Mouse (Mus musculus) frontal cortex, postnatal 25 days (tissue): ENCODE results near the gene Bloc1s3.
"Not testable (repeated sequence)": the region's sequence is repeated elsewhere in the genome, so short reads cannot be mapped to it uniquely, and the experiment has no call there.

Experiments used
- DNase-seq, 2 experiments: peaks; one replicate each; pipeline ENCODE4 v3.0.0; 2022; ENCODE audit warnings: low spot score in 2 of 2

Bloc1s3 gene

DNA sequence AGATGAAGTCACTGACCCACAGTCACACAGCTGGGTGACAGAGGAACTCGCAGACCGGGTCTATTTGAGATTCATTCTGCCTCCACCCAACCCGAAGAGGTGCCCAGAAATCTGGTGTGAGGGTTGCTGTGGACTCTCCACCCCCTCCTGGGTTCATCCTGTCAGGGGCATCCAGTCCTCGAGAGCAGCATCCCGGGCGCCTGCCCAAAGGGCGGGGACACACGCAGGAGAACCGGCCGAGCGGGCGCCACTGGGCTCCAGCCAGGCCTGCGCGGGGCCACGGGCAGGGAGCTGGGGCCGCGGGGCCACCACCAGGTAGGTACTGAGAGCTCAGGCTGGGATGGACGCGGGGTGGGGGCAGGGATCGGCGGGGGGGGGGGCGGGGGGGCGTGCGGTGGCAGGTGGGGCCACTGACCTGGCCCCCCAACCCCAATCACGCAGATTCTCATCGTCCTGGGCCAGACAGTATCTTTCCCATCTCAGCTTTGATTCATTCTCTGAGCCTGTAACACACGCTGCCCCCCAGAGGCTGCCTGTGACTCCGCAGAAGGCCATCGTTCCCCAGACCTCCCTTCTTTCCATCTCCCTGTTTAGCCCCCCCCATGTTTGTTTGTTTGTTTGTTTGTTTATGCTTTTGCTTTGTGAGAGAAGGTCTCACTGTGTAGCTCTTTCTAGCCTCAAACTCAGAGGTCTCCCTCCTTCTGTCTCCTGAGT is 9.6 kb upstream of the Bloc1s3 start, which contains the start of gene Nkpd1:
Gene Nkpd1 (plus strand): TSS at position 187 of the 714 bp plus-strand sequence.
- no peak for DNase-seq

DNA sequence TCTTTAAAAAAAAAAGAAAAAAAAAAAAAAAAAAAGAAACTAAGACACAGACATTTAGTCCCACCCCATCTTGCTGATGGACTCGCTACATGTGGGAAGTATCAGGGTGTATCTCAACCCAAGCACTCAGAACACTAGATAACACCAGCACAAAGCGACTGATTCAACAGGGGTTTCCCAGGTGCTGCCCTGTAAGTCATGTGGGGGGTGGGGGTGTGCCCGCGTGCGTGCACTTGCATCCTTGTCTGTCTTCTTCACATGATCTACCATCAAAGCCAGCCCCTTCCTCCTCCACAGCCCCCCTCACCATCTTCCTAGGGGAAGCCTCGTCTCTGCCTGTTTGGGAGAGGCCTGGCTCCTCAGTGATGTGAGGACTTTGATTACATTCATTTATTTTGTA is 4.2 kb upstream of the Bloc1s3 start:
- no peak for DNase-seq

DNA sequence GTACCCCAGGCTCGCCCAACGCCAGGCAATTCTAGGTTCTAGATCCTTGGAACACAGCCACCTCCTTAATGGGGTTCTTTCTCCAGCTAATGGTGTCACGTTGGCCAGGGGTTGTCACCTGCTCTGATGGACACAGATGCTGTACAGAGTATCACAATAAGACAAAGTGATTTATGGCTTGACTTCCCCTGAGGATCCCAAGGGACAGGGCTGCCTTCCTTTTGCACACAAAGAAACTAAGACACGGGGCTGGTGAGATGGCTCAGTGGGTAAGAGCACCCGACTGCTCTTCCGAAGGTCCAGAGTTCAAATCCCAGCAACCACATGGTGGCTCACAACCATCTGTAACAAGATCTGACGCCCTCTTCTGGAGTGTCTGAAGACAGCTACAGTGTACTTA is 3.8 kb upstream of the Bloc1s3 start:
- not testable (repeated sequence) for DNase-seq

DNA sequence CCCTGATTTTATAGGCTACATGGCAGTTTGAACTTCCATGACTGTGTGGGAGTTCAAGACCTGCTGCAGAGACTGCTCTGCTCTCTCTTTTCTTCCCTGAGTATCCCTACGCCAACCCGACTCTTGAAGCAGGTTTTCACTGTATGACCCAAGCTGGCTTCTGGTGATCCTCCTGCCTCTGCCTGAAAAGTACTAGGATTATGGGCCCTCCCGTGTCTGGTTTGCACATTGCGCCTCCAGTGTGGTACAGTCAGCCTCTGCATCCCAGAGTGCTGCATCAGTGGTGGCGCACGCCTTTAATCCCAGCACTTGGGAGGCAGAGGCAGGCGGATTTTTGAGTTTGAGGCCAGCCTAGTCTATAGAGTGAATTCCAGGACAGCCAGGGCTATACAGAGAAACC is 1.6 kb upstream of the Bloc1s3 start:
- no peak for DNase-seq

DNA sequence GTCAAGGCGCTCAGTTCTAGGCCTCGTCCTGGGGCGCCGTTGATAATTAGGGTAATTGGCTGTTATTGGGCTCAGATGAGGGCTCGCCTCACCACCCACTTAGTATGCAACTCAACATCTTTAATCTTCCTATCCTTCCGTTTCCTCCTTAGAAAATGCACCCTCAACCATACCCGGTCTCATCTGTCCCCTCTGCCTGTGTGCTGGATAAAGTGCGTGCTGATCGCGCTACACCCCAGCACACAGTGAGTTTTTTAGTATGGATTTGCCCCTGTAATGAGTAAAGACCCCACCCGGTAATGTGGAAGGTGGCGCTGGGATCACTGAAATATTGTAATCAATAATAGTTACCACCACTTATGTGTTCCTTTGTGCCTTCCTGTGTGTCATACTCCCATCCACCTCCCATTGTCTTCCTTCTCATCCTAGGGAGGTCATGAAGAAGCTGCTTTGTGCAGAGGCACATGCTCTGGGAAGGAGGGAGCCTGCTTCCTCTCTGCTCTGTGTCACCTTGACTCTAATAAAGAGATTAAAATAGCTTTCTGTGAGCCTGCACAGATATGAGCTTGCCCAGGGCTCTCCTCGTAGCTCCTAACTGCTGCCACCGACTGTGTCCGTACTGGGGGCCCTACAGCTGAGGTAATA is 879 bp upstream of the Bloc1s3 start:
- DNase-seq, result no peak

DNA sequence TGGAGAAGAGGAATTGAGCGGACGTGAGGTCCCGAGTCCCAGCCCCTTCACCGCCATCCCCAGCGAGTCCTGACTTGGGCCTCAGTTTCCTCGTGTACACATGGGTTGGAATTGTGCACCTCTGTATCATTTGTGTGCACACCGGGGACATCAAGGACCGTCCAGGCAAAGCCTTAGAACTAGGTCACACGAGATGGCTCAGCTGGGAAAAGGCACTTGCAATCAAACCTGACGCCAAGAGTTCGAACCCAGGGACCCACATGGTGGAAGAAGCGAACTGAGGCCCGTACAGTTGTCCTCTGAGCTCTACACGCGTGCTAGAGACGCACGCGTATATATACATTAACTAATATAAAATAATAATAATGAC is 570 bp downstream of the Bloc1s3 start:
- DNase-seq, result no peak

DNA sequence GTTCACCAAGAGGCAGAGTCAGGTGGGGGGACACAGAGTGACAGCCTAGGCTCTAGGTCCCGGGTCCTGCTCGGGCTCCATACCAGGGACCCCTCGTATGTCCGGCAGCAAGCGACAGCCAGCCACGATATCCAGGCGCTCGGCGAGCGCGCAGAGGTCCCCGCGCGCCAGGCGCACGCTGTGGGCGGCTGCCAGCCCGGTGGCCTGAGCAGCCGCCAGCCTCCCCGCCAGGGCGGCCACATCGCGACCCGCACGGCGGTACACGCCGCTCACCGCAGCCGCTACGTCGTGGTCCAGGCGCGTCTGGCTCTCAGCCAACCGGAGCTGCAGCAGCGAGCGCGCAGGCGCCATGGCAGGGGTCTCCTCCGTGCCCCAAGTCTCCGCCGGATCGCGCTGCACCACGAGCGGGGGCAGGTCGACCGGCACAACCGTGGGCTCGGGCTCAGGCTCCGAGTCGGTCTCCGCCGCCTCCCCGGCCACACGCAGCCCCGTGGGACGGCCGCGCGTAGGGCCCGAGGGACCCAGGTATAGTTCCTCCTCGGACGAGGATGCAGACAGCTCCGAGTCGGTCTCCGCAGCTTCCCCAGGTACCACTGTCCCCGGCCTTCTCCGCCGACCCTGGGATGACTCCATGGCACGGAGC is 1.1 kb downstream of the Bloc1s3 start:
- no peak for DNase-seq

DNA sequence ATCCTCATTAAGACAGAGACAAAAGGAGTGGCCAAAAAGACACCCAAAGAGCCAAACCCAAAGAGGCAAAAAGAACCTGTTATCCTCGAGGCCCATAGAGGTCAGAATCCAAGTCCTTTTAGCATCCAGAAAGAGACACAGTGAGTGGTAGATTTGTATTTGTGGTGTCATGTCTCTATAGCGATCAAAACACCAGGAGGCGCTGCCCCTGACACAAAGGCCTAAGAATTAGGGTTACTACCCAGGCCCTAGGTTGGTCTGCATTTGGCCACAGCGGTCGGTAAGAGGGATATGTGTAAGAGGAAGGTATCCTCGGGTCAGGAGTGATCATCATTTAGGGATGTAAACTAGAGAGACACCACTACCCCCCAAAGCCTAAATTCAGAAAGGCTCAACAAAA is 1.8 kb downstream of the Bloc1s3 start:
- DNase-seq, result no peak

DNA sequence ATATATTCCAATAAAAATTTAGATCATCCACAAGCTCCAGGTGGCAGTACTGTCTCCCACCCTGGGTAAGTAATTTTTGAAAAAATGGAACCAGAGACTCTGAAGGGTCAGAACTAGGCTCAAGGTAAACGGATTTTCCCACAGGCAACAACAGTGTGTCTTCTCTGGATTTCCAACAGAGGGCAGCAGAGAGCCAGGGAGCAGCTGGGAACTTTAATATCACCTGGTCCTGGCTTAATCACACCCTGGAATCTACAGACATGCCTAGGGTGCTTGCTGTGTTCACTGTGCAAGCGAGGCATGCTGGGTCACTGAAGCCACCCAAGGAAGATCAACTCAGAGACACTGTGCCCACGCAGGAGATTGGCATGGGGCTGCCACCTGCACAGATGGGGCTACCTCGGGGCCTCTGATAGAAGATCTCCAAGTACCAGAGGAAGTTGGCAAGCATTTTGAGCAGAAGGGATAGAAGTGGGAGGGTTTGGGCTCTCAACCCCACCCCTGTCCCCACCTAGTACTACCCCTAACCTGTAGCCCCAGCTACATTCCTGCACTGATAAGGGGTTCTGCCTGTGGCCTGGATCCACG is 4.6 kb downstream of the Bloc1s3 start:
- no peak for DNase-seq

DNA sequence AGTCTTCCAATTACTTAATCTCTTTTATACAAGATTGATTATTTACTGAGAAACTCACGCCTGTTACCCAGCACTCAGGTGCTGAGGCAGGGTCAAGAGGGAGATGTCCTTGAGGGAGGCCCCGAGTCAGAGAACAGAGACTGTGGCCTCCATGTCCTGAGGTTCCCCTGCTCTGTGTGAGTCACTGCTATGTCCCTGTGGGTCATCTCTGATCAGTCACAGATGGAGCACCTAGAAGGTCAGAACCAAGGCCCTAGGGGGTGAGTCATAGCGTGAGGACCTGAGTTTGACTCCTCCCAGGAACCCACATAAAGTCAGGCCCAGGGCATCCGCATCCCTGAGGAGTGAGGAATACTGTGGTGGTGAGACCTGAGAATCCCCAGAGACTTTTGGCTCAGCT is 6.5 kb downstream of the Bloc1s3 start:
- no peak for DNase-seq

DNA sequence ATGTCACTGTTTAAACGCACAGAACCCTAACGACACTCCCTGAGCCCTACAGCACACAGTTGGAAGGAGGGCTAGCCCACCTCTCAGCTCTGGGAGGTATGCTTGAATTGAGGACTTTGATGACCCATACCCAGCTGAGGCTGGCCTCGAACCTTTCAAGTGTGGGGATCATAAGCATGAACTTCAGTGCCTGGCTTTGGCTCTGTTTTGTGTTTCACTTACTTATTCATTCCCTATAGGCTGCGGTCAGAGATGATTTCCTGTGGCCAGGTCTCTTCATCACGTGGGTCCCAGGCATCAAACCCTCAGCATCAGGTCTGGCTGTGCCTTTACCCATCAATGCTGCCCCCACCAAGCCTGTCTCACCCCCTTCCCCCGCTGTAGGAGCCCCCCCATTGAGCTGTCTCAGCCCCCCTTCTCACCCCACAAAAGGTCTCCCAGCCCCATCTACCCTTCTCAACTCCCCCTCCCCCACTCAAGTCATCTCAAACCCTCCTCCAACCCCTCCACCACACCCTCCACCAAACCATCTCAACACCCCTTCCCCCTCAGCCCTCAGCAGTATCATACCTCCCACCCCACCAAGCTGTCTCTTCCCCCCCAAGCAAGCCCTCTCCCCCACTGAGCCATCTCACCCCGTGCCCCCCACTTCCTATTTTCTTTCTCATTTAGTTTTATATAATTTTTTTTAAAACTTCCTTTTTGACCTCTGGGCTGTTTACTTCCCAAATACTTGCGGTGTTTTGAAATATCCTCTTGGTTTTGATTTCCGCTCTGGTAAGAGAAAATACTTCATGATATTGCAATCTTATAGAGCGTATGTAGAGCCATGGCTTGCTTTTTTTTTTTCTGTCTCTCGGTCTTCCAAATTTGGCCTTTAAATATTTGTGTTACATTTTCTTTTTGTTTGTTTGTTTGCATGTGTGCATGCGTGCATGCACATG is 7.5 kb downstream of the Bloc1s3 start:
- no peak for DNase-seq

DNA sequence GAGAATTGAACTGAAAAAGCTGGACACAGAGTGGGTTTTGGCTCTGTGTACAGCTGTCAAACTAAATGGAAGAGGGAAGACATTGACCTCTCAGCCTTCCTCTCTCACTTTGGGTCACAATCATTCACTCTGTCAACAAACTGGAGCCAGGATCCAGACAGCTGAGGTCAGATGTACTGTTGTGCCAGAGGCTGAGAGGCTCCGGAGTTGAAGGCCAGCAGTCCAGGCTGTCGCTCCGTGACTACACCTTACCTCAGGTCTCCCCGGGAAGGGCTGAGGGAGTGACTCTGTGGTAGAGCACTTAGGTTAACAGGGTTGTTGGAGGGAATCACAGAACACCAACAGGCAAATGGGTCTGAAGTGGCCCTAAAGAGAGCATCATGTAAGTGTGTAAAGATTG is 9.8 kb downstream of the Bloc1s3 start:
- no peak for DNase-seq

DNA sequence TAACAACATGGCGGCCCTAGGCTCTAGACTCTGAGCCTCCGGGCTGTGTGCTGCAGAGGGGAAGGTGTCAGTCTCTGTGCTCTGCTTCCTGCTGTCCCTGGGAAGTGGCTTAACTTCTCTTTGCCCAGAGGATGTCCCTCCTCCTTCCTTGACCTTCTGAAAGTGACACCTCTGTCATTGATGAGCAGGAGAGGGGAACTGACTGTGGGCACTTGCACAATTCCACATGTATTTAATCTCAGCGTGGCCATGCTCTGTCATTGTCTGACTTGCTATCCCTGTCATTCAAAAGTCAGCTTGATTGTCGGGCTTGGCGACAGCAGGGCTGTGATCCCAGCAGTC is 12.0 kb downstream of the Bloc1s3 start:
- no peak for DNase-seq

DNA sequence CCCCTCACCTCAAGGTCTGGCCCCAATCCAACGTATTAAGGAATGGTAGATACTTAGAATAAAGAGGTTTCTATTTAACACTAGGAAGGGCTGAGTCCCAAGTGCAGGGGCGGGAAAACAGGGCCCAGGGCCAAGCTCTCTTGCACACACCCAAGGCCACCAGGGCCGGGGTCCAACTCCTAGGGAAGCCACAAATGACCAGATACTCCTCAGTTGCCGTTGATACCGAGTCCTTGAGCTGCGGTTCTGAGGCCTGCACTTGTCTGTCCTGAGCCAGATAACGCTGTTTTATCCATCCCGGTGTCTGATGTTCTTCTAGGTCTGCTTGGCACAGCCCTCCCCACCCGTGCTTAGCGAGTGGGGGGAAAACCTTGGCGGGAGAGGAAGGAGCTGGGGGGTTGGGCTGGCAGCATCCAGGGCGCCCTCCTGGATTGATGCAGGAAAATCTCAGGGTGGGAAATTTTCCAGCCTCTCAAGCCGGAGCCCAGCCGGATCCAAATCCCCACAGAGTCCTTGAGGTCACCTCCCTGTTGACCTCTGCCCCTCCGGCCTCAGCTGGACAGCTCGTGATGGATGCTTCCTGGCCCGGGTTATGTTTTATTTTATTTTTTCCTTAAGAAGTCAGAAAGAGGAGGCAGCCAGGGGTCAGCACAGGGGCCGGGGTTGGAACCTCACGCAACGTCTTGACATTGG is 12.5 kb downstream of the Bloc1s3 start:
- no peak for DNase-seq

DNA sequence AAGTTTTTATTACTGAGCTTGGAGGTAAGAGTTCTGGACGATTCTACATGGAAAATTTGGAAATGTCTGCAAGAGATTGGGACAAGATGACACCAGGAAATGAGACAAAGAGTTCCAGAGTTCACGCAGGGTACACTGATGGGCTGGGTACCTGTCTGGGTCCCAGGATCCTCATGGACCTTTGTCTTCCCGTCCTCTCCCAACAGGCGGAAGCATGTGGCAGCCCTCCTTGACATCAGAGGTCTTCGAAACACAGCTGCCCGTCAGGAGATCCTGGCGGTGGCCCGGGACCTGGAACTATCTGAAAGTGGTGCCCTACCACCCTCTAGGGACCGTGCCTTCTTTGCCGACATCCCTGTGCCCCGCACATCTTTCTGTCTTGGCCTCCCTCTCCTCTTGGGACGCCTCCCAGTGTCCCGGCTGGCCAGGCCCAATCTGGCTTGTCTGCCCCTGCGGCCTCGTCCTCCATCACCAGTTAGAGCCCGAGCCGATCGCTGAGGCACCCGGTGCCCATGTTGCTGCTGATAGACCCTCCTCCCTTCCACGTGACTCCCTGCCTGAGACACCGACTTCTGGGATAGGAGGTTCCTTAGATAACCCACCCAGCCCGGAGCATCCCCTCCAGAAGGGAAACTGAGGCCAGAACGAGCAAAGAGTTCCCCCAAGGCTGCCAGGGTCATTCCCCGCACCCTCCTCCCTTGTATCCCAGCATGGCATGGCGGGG is 13.3 kb downstream of the Bloc1s3 start:
- no peak for DNase-seq

DNA sequence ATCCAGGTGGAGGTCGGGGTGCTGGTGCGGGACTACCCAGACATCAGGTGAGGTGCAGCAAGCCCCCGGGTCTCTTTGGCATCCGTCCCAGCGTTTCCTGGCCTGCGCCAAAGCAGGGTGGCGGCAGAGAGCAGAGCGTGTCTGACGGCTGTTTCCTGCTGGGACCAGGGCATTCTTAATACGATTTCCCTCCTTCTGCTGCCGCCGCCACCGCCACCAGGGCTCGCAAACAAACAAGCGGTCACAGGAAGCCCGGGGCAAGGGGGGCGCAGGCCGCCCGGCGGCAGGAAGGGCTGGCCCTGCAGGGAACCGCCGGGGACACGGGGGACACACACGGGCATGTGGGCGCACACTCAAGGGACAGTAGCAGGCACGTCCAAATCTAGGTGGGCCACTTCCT is 16.4 kb downstream of the Bloc1s3 start:
- no peak for DNase-seq

DNA sequence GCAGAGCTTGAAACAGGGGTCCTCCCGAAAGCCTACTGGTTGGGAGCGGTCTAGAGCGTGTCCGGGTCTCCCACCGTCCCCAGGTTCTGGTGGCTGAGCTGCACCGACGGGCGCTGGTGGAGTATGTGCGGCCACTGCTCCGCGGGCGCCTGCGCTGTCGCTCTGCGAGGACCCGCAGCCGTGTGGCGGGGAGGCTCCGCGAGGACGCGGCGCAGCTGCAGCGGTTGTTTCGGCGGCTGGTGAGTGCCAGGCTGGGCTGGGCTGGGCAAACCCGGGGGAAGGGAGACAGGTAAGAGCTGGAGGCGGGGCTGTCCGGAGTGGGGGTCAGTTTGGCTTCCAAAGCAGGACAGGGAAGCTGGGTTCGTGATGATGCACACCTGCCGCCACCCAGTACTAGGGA is 18.6 kb downstream of the Bloc1s3 start:
- no peak for DNase-seq

DNA sequence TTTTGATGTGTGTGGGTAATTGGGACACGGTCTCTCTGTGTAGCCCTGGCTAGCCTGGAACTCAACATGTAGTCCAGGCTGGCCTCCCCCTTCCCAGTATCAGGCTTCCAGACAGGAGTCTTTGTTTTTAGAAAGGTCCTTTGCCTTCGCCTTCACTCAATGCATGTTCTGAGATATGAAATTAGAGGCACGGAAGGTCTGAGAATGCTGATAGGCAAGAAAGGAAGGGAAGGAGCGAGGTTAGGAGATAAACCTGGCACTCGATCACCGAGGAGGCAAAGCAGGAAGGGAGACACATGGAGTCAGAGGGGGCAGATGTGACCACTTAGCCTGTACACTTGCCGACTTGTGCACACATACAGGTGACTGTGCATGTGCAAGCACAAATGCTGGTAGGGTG is 21.6 kb downstream of the Bloc1s3 start:
- no peak for DNase-seq

DNA sequence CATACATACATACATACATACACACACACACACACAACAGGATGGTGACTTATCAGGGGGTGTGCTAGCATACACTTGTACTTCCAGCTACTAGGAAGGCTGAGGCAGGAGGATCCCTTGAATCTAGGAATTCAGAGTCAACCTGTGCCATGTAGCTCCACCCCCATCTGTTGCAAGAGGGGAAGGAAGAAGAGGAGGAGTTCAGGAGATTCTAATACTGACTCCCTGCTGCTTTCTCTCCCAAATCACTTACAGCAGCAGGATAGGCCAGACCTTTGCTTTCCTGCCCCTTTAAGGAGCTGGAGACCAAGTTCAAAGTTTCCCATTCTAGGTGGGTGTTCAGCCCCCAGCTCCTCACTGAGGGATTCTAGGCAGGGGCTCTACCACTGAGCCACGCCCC is 22.7 kb downstream of the Bloc1s3 start:
- no peak for DNase-seq

DNA sequence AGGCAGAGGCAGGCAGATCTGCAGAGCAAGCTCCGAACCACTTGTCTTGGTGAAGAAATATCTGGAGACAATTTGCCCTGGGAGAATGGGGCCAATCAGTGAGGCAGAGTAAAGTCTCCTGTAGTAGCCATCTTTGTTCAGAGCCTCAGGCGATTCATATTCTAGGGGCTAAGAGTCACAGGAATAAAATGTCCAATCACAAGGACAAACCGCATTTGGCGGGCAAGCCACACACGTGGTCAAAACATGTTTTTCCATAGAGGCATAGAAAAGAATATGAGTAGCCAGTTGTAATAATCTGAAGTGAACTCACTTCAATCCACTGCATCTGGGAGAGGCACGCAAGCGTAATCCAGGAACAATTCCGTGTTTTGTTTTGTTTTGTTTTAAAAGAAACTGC is 24.9 kb downstream of the Bloc1s3 start:
- no peak for DNase-seq
